Mouse (Mus musculus) embryonic facial prominence, embryonic 15.5 days (tissue): Measurements from ENCODE around the gene Klhdc7b. TPM values are rescaled to one million over a fixed set of nuclear protein-coding genes. Genes with fewer than 3 reads are reported as not detected.
A peak's percentile ranks its signal among the peaks of the same experiment; 100 is the strongest.

ENCODE experiments used
- ATAC-seq: fragments of 200-750 bp; cut with Nextera tagmentation; 2 replicates; pipeline ENCODE4 v1.8.0; 2017; ENCODE audit warnings: low read depth, moderate TSS enrichment; ENCODE audit not compliant: insufficient number of reproducible peaks, low FRiP score, low TSS enrichment
- H3K27ac ChIP-seq: fragments of 300-500 bp; sonication (generic); replicated peaks from 2 replicates; pipeline ENCODE4 v1.5.1; 2015; ENCODE audit warnings: mild to moderate bottlenecking, inconsistent platforms
- H3K27me3 ChIP-seq: fragments of 300-500 bp; sonication (generic); 2 replicates; pipeline ENCODE4 v1.6.1; 2015; ENCODE audit warnings: inconsistent platforms
- H3K36me3 ChIP-seq: fragments of 300-500 bp; sonication (generic); 2 replicates; pipeline ENCODE4 v1.6.1; 2015; ENCODE audit warnings: mild to moderate bottlenecking, inconsistent platforms
- H3K4me1 ChIP-seq: fragments of 300-500 bp; sonication (generic); 2 replicates; pipeline ENCODE4 v1.6.1; 2015; ENCODE audit warnings: inconsistent platforms
- H3K4me2 ChIP-seq: fragments of 300-500 bp; sonication (generic); replicated peaks from 2 replicates; pipeline ENCODE4 v1.6.1; 2015; ENCODE audit warnings: mild to moderate bottlenecking, inconsistent platforms
- H3K4me3 ChIP-seq: fragments of 300-500 bp; sonication (generic); replicated peaks from 2 replicates; pipeline ENCODE4 v1.5.1; 2015; ENCODE audit warnings: mild to moderate bottlenecking, inconsistent platforms
- H3K9ac ChIP-seq: fragments of 300-500 bp; sonication (generic); 2 replicates; pipeline ENCODE4 v1.6.1; 2015; ENCODE audit warnings: inconsistent platforms
- H3K9me3 ChIP-seq: fragments of 300-500 bp; sonication (generic); replicated peaks from 2 replicates; pipeline ENCODE4 v1.6.1; 2016; ENCODE audit warnings: inconsistent platforms
- WGBS: fragments of 180-500 bp; shearing (Covaris S2); methylation state at CpG from one replicate; pipeline ENCODE4 v1.1.7; 2015; 5-methylcytosine and 5-hydroxymethylcytosine counted together
- polyA plus RNA-seq: library from polyadenylated mRNA; unstranded; fragments of >200 nt; fragmentation: Nextera tagmentation; extraction: Ambion mirVana; gene quantifications from 2 replicates; pipeline ENCODE4 v1.2.1, GENCODE M21; 2015

The Klhdc7b gene
- polyA plus RNA-seq, 1 experiment from 2014 or later: not detected

DNA sequence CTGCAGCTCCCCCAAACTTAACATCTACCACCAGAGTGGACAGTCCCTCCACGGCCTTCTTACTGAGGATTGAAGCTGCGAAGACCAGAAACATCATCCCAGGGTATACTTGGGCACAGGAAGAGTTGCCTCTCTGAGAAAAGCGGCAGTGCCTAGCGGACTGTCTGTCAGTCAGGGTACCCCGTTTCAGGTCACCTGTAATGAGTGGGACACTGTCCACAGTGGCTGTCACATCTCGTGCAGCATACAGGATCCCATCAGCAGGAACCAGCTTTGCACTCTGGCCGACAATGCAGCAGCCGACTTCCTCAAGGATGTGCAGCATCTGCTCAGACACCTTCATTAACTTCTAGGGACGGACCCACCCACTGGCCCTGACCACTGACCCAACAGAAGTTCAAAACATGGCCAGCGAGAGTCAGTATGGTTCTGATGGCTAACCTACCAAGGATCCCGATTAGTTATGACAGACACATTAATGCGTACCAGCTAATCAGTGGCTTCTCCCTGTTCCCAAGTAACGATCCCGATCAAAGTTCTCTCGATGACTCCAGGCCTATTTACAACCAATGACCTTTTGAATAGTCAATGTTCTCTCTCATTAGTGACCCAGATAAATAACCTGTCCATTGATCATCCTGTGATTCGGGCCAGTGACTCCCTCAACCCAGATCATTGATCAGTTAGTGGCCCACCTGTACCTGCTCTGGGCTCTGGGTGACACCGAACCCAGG lies 9.7 kb upstream of the Klhdc7b start:
- Histone ChIP-seq H3K27me3 (peaks cover 41% of the 10 kb centered on the region), H3K27ac (no peak overlapping the region), H3K36me3 (peaks cover 26% of the 10 kb centered on the region), H3K9me3 (no peaks in the 10 kb centered on the region), H3K4me1 (peaks cover 42% of the 10 kb centered on the region), H3K4me2 (no peak overlapping the region), H3K4me3 (no peak overlapping the region), H3K9ac (no peak overlapping the region)
- 90% methylated on average over 17 of the region's 17 CpGs for WGBS
- no peak for ATAC-seq

DNA sequence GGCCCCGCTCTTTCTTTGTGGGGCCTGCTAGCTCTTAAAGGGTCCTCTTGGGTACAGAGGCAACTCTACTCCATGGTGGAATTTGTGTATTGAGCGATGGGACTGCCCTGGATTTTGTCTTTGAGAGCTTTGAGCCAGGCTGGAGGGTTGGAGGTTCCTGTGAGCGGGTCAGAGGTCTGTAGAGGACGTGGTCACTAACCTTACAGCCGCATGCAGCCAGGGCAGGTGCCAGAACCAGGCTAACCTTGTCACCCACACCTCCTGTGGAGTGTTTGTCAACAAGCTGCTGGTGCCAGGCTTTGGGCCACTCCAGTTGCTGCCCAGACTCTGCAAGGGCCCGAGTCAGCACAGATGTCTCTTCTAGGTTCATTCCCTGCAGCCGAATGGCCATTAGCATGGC lies 8.7 kb upstream of the Klhdc7b start:
- no peak overlapping the region for H3K4me2 ChIP-seq
- no peak for ATAC-seq
- no peak overlapping the region for H3K9ac ChIP-seq
- H3K4me1 ChIP-seq: peaks cover 42% of the 10 kb centered on the region
- WGBS: 80% methylated on average over 7 of the region's 7 CpGs
- H3K36me3 ChIP-seq: peaks cover 15% of the 10 kb centered on the region
- H3K27ac ChIP-seq: no peak overlapping the region
- H3K4me3 ChIP-seq: no peak overlapping the region
- no peaks in the 10 kb centered on the region for H3K9me3 ChIP-seq
- H3K27me3 ChIP-seq: peaks cover 45% of the 10 kb centered on the region

DNA sequence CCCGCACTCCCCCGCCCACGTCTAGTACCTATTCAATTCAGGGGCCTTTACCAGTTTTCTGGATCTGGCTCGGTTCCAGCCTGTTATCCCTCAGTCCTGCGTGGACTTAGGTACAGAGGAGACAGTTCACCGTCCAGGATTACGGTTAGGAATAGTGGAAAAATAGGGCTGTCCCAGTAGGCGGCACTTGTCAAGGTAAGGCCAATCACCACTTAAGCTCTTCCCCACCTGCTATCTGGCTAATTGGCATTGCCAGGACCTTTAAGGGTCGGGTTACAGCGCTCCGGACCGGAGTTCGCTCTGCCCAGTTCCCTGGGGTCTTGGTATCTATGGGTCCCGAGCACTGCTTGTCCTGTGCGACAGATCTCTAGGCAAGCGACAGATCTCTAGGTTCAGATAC lies 7.8 kb upstream of the Klhdc7b start, which contains the start of gene Tymp:
Gene Tymp, minus strand, starts transcription at position 83 of the 400 bp plus-strand sequence.
- no peak within 1 kb of the TSS for H3K27ac ChIP-seq
- H3K4me1 ChIP-seq: peaks cover 42% of the 10 kb centered on the region
- H3K9ac ChIP-seq: no peak within 1 kb of the TSS
- peaks cover 45% of the 10 kb centered on the region for H3K27me3 ChIP-seq
- H3K9me3 ChIP-seq: no peaks in the 10 kb centered on the region
- H3K4me2 ChIP-seq: peak within 1 kb of the TSS; percentile 12
- no peak for ATAC-seq
- 15% methylated on average over 16 of the region's 16 CpGs for WGBS
- H3K36me3 ChIP-seq: peaks cover 6% of the 10 kb centered on the region
- H3K4me3 ChIP-seq: no peak within 1 kb of the TSS

DNA sequence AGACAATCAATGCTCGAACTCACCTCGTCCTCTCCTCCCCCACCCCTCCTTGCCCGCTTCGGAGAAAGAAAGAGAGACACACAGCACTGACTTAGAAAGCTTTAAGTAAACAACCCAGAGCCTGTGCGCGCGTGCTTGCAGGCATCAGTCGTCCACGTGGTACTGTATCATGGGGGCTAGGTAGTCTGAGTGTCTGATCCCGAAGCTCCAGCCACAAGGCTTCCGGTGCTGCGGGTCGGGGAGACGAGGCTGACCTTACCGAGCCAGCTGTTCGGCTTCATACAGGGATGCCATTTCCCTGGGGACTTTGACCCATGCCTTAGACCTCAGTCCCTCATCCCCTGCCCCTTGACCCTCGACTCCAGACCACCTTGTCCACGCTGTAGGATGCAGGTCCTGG lies 7.4 kb upstream of the Klhdc7b start:
- Histone ChIP-seq H3K4me1 (peaks cover 38% of the 10 kb centered on the region), H3K4me3 (no peak overlapping the region), H3K9ac (no peak overlapping the region), H3K36me3 (peaks cover 2% of the 10 kb centered on the region), H3K27me3 (peaks cover 45% of the 10 kb centered on the region), H3K9me3 (no peaks in the 10 kb centered on the region), H3K4me2 (peak overlapping the region; percentile 12), H3K27ac (no peak overlapping the region)
- ATAC-seq: no peak
- WGBS: 3% methylated on average over 18 of the region's 18 CpGs

GRCm38 (mm10) chr15:89377938-89378828 lies 6.5 kb upstream of the Klhdc7b start:
- peak overlapping the region; percentile 55 for H3K4me2 ChIP-seq
- no peaks in the 10 kb centered on the region for H3K36me3 ChIP-seq
- H3K9me3 ChIP-seq: no peaks in the 10 kb centered on the region
- no peak overlapping the region for H3K27ac ChIP-seq
- H3K4me3 ChIP-seq: peak overlapping the region; percentile 38
- WGBS: 9% methylated on average over 46 of the region's 46 CpGs
- H3K9ac ChIP-seq: no peak overlapping the region
- no peak for ATAC-seq
- H3K4me1 ChIP-seq: peaks cover 31% of the 10 kb centered on the region
- H3K27me3 ChIP-seq: peaks cover 51% of the 10 kb centered on the region

DNA sequence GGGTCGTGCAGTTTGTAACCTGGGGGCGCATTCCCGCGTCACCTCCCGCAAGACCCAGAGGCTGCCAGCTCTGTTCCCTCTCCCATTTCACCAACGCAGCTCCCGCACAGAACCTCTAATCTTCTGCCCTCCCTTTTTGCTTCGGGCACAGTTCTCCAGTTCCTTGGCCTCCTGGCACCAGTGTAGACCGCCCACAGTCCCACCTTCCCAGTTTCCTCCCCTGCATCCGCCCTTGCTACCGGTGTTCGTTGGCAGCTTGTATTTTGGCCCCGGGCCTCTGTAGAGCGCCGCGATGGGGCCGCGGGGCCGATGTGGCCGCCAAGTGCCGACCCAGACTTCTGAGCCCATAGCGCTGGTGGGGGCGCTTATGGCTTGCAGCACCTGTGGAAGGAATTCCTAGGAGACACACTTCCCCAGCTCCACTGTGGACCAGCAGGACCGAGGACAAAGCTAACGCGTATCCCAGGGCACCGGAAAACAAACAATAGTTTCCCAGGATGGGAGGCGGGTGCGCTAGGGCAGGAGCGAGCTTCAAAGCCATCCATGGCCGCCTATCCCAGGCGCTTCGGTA lies 5.8 kb upstream of the Klhdc7b start, which contains the start of gene Odf3b:
Gene Odf3b, minus strand, starts transcription at position 452 of the 571 bp plus-strand sequence.
- H3K36me3 ChIP-seq: no peaks in the 10 kb centered on the region
- H3K4me2 ChIP-seq: peak within 1 kb of the TSS; percentile 55
- ATAC-seq: no peak
- no peak within 1 kb of the TSS for H3K9ac ChIP-seq
- 1% methylated on average over 33 of the region's 33 CpGs for WGBS
- peak within 1 kb of the TSS; percentile 38 for H3K4me3 ChIP-seq
- no peaks in the 10 kb centered on the region for H3K9me3 ChIP-seq
- H3K27ac ChIP-seq: no peak within 1 kb of the TSS
- H3K4me1 ChIP-seq: peaks cover 30% of the 10 kb centered on the region
- peaks cover 51% of the 10 kb centered on the region for H3K27me3 ChIP-seq

- peak overlapping the region; percentile 55 for H3K4me2 ChIP-seq
- H3K36me3 ChIP-seq: no peaks in the 10 kb centered on the region
- no peak for ATAC-seq
- H3K4me3 ChIP-seq: peak overlapping the region; percentile 38
- no peaks in the 10 kb centered on the region for H3K9me3 ChIP-seq
- 12% methylated on average over 10 of the region's 10 CpGs for WGBS
- no peak overlapping the region for H3K9ac ChIP-seq
- H3K4me1 ChIP-seq: peaks cover 26% of the 10 kb centered on the region
- H3K27ac ChIP-seq: no peak overlapping the region
- H3K27me3 ChIP-seq: peaks cover 51% of the 10 kb centered on the region
Observed at GRCm38 (mm10) chr15:89379429-89379828, 5.3 kb upstream of the Klhdc7b start.

GRCm38 (mm10) chr15:89387127-89387526 lies 2.4 kb downstream of the Klhdc7b start:
- Histone ChIP-seq H3K4me1 (no peaks in the 10 kb centered on the region), H3K9me3 (no peaks in the 10 kb centered on the region), H3K27ac (no peak overlapping the region), H3K9ac (no peak overlapping the region), H3K27me3 (peaks cover 6% of the 10 kb centered on the region; the same call in 1 of the 2 replicates), H3K4me3 (no peak overlapping the region), H3K36me3 (no peaks in the 10 kb centered on the region), H3K4me2 (no peak overlapping the region)
- no peak for ATAC-seq
- 29% methylated on average over 12 of the region's 12 CpGs for WGBS

DNA sequence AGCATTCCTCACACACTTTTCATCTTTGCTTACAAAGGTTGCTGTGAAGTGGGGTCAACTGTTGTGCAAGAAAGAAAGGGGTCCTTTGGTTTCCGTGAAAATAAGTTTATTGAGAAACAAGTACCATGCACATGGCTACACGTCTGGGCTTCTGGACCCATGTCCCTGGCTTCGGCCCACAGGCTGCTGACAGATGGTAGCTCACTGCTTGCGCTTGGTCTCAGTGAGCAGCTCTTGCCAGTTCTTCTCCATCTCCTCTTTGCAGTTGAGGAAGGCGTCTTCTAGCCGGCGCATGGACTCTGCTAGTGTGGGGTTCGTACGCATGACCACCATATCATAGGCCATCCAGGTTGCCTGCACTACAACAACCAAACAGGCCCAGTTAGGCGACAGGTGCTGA lies 5.4 kb downstream of the Klhdc7b start:
- H3K9me3 ChIP-seq: no peaks in the 10 kb centered on the region
- H3K9ac ChIP-seq: no peak overlapping the region
- no peak overlapping the region for H3K27ac ChIP-seq
- H3K36me3 ChIP-seq: no peaks in the 10 kb centered on the region
- ATAC-seq: no peak
- no peaks in the 10 kb centered on the region for H3K4me1 ChIP-seq
- no peak overlapping the region for H3K4me2 ChIP-seq
- H3K27me3 ChIP-seq: no peaks in the 10 kb centered on the region
- WGBS: 93% methylated on average over 10 of the region's 10 CpGs
- H3K4me3 ChIP-seq: no peak overlapping the region

GRCm38 (mm10) chr15:89396883-89397282 lies 12.2 kb downstream of the Klhdc7b start:
- no peaks in the 10 kb centered on the region for H3K9me3 ChIP-seq
- H3K4me1 ChIP-seq: no peaks in the 10 kb centered on the region
- no peaks in the 10 kb centered on the region for H3K36me3 ChIP-seq
- no peak overlapping the region for H3K9ac ChIP-seq
- H3K27me3 ChIP-seq: no peaks in the 10 kb centered on the region
- ATAC-seq: no peak
- H3K27ac ChIP-seq: no peak overlapping the region
- no peak overlapping the region for H3K4me3 ChIP-seq
- 87% methylated on average over 4 of the region's 4 CpGs for WGBS
- no peak overlapping the region for H3K4me2 ChIP-seq

DNA sequence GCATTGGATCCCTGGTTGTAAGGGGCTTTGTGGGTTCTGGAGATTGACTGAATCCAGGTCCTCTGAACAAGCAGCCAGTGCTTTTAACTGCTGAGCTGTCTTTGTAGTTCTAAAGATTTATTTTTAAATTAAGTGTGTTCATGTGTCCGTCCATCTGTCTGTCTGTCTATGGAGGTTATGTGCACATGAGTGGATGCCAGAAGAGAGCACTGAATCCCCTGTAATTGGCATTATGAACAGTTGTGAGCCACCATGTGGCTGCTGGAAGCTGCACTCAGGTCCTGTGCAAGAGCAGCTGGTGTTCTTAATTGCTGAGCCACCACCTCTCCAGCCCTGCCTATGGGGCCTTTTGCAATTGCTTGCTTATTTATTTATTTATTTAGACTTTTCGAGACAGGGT lies 13.4 kb downstream of the Klhdc7b start:
- Histone ChIP-seq H3K9ac (no peak overlapping the region), H3K4me1 (no peaks in the 10 kb centered on the region), H3K27me3 (no peaks in the 10 kb centered on the region), H3K4me2 (no peak overlapping the region), H3K27ac (no peak overlapping the region), H3K4me3 (no peak overlapping the region), H3K9me3 (no peaks in the 10 kb centered on the region), H3K36me3 (no peaks in the 10 kb centered on the region)
- WGBS: 84% methylated on average over 2 of the region's 2 CpGs
- no peak for ATAC-seq
